Mouse (Mus musculus): ENCODE results near the gene Iglon5. TPM values are rescaled to one million over a fixed set of nuclear protein-coding genes. Genes with fewer than 3 reads are reported as not detected.

The Iglon5 gene
- polyA plus RNA-seq, 1 experiment from 2014 or later, result 1.1 TPM

- Histone ChIP-seq H3K27ac (replicated peaks) (no peak overlapping the region), H3K4me1 (peaks cover 4% of the 10 kb centered on the region; the same call in 1 of the 2 replicates), H3K36me3 (no peaks in the 10 kb centered on the region), H3K27me3 (no peaks in the 10 kb centered on the region), H3K4me2 (replicated peaks) (no peak overlapping the region), H3K9ac (no peak overlapping the region), H3K9me3 (replicated peaks) (no peaks in the 10 kb centered on the region), H3K4me3 (replicated peaks) (no peak overlapping the region)
- ATAC-seq (ENCODE audit: insufficient number of reproducible peaks, low FRiP score, low TSS enrichment, low read depth), result peak; percentile 67; the same call in 1 of the 2 replicates
- 6% methylated on average over 11 of the region's 11 CpGs for WGBS
Measured at GRCm38 (mm10) chr7:43422995-43423617, 66.8 kb downstream of the Iglon5 start.

Small RNA genes within 50 kb of the gene (microRNA-seq; reads per million reads assigned to microRNA genes)
- gene Mir7051 (ENCODE audit: borderline number of aligned reads), result not detected

Other genes starting within 250 kb of the Iglon5 start
- gene Zfp715, start 176.8 kb downstream of the Iglon5 start, polyA plus RNA-seq (2015; fragmentation: Nextera tagmentation; extraction: Ambion mirVana), result 12.5 and 13.0 TPM in 2 replicates
- gene Siglecf, start 138.7 kb downstream of the Iglon5 start, polyA plus RNA-seq (2015; fragmentation: Nextera tagmentation; extraction: Ambion mirVana), result 0.21 and 0.24 TPM in 2 replicates
- gene Siglecg, start 81.9 kb downstream of the Iglon5 start, polyA plus RNA-seq (2015; fragmentation: Nextera tagmentation; extraction: Ambion mirVana), result 0.04 and 0.71 TPM in 2 replicates
- not detected in 2 replicates for gene Lim2, start 62.4 kb downstream of the Iglon5 start, polyA plus RNA-seq (2015; fragmentation: Nextera tagmentation; extraction: Ambion mirVana)
- gene Nkg7, start 53.0 kb downstream of the Iglon5 start, polyA plus RNA-seq (2015; fragmentation: Nextera tagmentation; extraction: Ambion mirVana), result 2.1 and 3.2 TPM in 2 replicates
- gene Cldnd2, start 49.3 kb downstream of the Iglon5 start, polyA plus RNA-seq (2015; fragmentation: Nextera tagmentation; extraction: Ambion mirVana), result not detected in 2 replicates
- 258 and 284 TPM in 2 replicates for gene Etfb, start 46.0 kb downstream of the Iglon5 start, polyA plus RNA-seq (2015; fragmentation: Nextera tagmentation; extraction: Ambion mirVana)
- gene Gm45233, start 45.9 kb downstream of the Iglon5 start, polyA plus RNA-seq (2015; fragmentation: Nextera tagmentation; extraction: Ambion mirVana), result 0.26 and 0.94 TPM in 2 replicates
- gene Vsig10l, start 26.9 kb downstream of the Iglon5 start, polyA plus RNA-seq (2015; fragmentation: Nextera tagmentation; extraction: Ambion mirVana), result 13.6 and 15.3 TPM in 2 replicates
- not detected in 2 replicates for gene 4931406B18Rik, start 15.9 kb upstream of the Iglon5 start, polyA plus RNA-seq (2015; fragmentation: Nextera tagmentation; extraction: Ambion mirVana)
- gene Cd33, start 54.4 kb upstream of the Iglon5 start, polyA plus RNA-seq (2015; fragmentation: Nextera tagmentation; extraction: Ambion mirVana), result 1.9 and 2.8 TPM in 2 replicates
- gene Zfp658, start 72.2 kb upstream of the Iglon5 start, polyA plus RNA-seq (2015; fragmentation: Nextera tagmentation; extraction: Ambion mirVana), result 3.8 and 4.0 TPM in 2 replicates
- 13.6 and 13.7 TPM in 2 replicates for gene Zfp719, start 89.5 kb upstream of the Iglon5 start, polyA plus RNA-seq (2015; fragmentation: Nextera tagmentation; extraction: Ambion mirVana)
- 0.24 and 0.45 TPM in 2 replicates for gene Zfp819, start 117.1 kb upstream of the Iglon5 start, polyA plus RNA-seq (2015; fragmentation: Nextera tagmentation; extraction: Ambion mirVana)
- gene Ceacam18, start 144.6 kb upstream of the Iglon5 start, polyA plus RNA-seq (2015; fragmentation: Nextera tagmentation; extraction: Ambion mirVana), result not detected in 2 replicates
- 1.0 and 1.7 TPM in 2 replicates for gene Siglece, start 170.1 kb upstream of the Iglon5 start, polyA plus RNA-seq (2015; fragmentation: Nextera tagmentation; extraction: Ambion mirVana)
- gene Ctu1, start 181.9 kb upstream of the Iglon5 start, polyA plus RNA-seq (2015; fragmentation: Nextera tagmentation; extraction: Ambion mirVana), result 17.1 and 18.2 TPM in 2 replicates
- gene Klk14, start 200.3 kb upstream of the Iglon5 start, polyA plus RNA-seq (2015; fragmentation: Nextera tagmentation; extraction: Ambion mirVana), result 1.3 and 2.4 TPM in 2 replicates
- gene Klk13, start 222.5 kb upstream of the Iglon5 start, polyA plus RNA-seq (2015; fragmentation: Nextera tagmentation; extraction: Ambion mirVana), result 18.3 and 18.5 TPM in 2 replicates

Data from embryonic facial prominence, embryonic 15.5 days (tissue).